Mouse (Mus musculus) heart, adult 2 months (tissue): ENCODE data around the gene Mst1. TPM values are rescaled to one million over a fixed set of nuclear protein-coding genes. Genes with fewer than 3 reads are reported as not detected.

ENCODE experiments used
- DNase-seq, 2 experiments: peaks; one replicate each; pipeline ENCODE4 v3.0.0; 2021
- H3K27ac ChIP-seq: fragments of 200-600 bp; 2 replicates; pipeline ENCODE4 v1.8.1; 2022
- H3K27me3 ChIP-seq: fragments of 200-500 bp; 2 replicates; pipeline ENCODE4 v1.6.1; 2012; ENCODE audit warnings: mild to moderate bottlenecking, low read length, inconsistent platforms, mixed read lengths; ENCODE audit not compliant: control insufficient read depth, insufficient read depth
- H3K36me3 ChIP-seq: fragments of 200-500 bp; 2 replicates; pipeline ENCODE4 v1.6.1; 2012; ENCODE audit warnings: low read length, inconsistent platforms; ENCODE audit not compliant: control insufficient read depth, insufficient read depth
- H3K4me1 ChIP-seq: fragments of 200-500 bp; 2 replicates; pipeline ENCODE4 v1.6.1; 2011; ENCODE audit warnings: low read length; ENCODE audit not compliant: control insufficient read depth, insufficient read depth
- H3K4me3 ChIP-seq: fragments of 200-600 bp; 2 replicates; pipeline ENCODE4 v1.8.1; 2022
- H3K79me2 ChIP-seq: fragments of 200-500 bp; replicated peaks from 2 replicates; pipeline ENCODE4 v1.6.1; 2012; ENCODE audit warnings: mild to moderate bottlenecking, inconsistent platforms, low read length, moderate library complexity, mixed read lengths; ENCODE audit not compliant: control insufficient read depth, insufficient read depth
- H3K9ac ChIP-seq: fragments of 200-500 bp; 2 replicates; pipeline ENCODE4 v1.6.1; 2012; ENCODE audit warnings: low read depth, mild to moderate bottlenecking, control low read depth, inconsistent platforms, low read length, mixed read lengths
- CTCF ChIP-seq: fragments of 200-600 bp; IDR thresholded peaks from 2 replicates; pipeline ENCODE4 v1.8.1; 2022; ENCODE audit warnings: antibody characterized with exemption, mild to moderate bottlenecking, moderate library complexity
- EP300 ChIP-seq: fragments of 200-500 bp; IDR thresholded peaks from 2 replicates; pipeline ENCODE4 v1.6.1; 2011; ENCODE audit warnings: low read depth, low read length, control low read depth; ENCODE audit not compliant: insufficient read depth
- POLR2A ChIP-seq: fragments of 200-500 bp; IDR thresholded peaks from 2 replicates; pipeline ENCODE4 v1.6.1; 2011; ENCODE audit warnings: mild to moderate bottlenecking, low read depth, low read length, control low read depth; ENCODE audit not compliant: insufficient read depth
- WGBS: fragments of 180-500 bp; shearing (Covaris S2); methylation state at CpG from one replicate; pipeline ENCODE4 v1.1.7; 2018; 5-methylcytosine and 5-hydroxymethylcytosine counted together
- intact Hi-C: fragments of 180-260 bp; cut with DNase I; formaldehyde crosslinking; loops from one replicate; pipeline ENCODE4 v1.15.1; 2025
- polyA plus RNA-seq: library from polyadenylated mRNA; depleted of rRNA; stranded (reverse); fragments of >200 nt; gene quantifications from 2 replicates; pipeline ENCODE4 v1.2.3, GENCODE M21; 2012
- total RNA-seq, 2 experiments: library from RNA; stranded (reverse); gene quantifications; 2 replicates each; pipeline ENCODE4 v1.2.3; 2021

Gene Mst1
- total and polyA plus RNA-seq, 3 experiments: 0.59 TPM; not detected in 2

- 42% methylated on average over 17 of the region's 17 CpGs for WGBS
- no peak for TF ChIP-seq CTCF
- no peak for TF ChIP-seq EP300
- no peak for TF ChIP-seq POLR2A
- peak; percentile 6 to 20 for DNase-seq
- Histone ChIP-seq H3K27ac (peak overlapping the region; percentile 63), H3K27me3 (no peaks in the 10 kb centered on the region), H3K4me1 (peaks cover 6% of the 10 kb centered on the region), H3K79me2 (no peaks in the 10 kb centered on the region), H3K9ac (no peak overlapping the region), H3K36me3 (no peaks in the 10 kb centered on the region), H3K4me3 (peak overlapping the region; percentile 93)
- intact Hi-C loops: no loop called here
These were observed 32.4 kb upstream of the Mst1 start for GRCm38 (mm10) chr9:108047601-108048565.

- H3K36me3 ChIP-seq: no peaks in the 10 kb centered on the region
- H3K4me1 ChIP-seq: peaks cover 9% of the 10 kb centered on the region
- TF ChIP-seq POLR2A (no peak), CTCF (no peak), EP300 (no peak)
- no peak for DNase-seq
- H3K9ac ChIP-seq: peak overlapping the region; percentile 18; the same call in 1 of the 2 replicates
- H3K27ac ChIP-seq: peak overlapping the region; percentile 63
- no peaks in the 10 kb centered on the region for H3K79me2 ChIP-seq
- WGBS: 2% methylated on average over 19 of the region's 19 CpGs
- no peaks in the 10 kb centered on the region for H3K27me3 ChIP-seq
- intact Hi-C loops: no loop called here
- peak overlapping the region; percentile 93 for H3K4me3 ChIP-seq
These were observed 31.7 kb upstream of the Mst1 start for GRCm38 (mm10) chr9:108048566-108048955.

- DNase-seq: peak; percentile 93 to 98
- H3K36me3 ChIP-seq: no peaks in the 10 kb centered on the region
- TF ChIP-seq EP300: 0 out of 2 replicates have a peak, but pooled peaks have one; percentile 27
- 0 out of 2 replicates have a peak, but pooled peaks have one; percentile 8 for TF ChIP-seq CTCF
- TF ChIP-seq POLR2A: peak; percentile 85
- under 1% methylated on average over 36 of the region's 39 CpGs for WGBS
- intact Hi-C loops: no loop called here
- H3K4me1 ChIP-seq: peaks cover 9% of the 10 kb centered on the region
- no peaks in the 10 kb centered on the region for H3K27me3 ChIP-seq
- peak within 1 kb of the TSS; percentile 93 for H3K4me3 ChIP-seq
- H3K27ac ChIP-seq: peak within 1 kb of the TSS; percentile 82
- peak within 1 kb of the TSS; percentile 78 for H3K9ac ChIP-seq
- no peaks in the 10 kb centered on the region for H3K79me2 ChIP-seq
These were observed 31.2 kb upstream of the Mst1 start, which contains the start of gene Gmppb for GRCm38 (mm10) chr9:108049016-108049455. TSS of gene Gmppb (plus strand) at chr9:108049242.

GRCm38 (mm10) chr9:108049561-108050251, 30.5 kb upstream of the Mst1 start:
- H3K9ac ChIP-seq: peak overlapping the region; percentile 78
- intact Hi-C loops: loop anchor here (5.0 kb wide), 1 partner anchor 147 kb away; no protein-coding TSS in a partner anchor
- no peaks in the 10 kb centered on the region for H3K79me2 ChIP-seq
- 31% methylated on average over 15 of the region's 15 CpGs for WGBS
- no peak for TF ChIP-seq POLR2A
- TF ChIP-seq EP300: no peak
- TF ChIP-seq CTCF: no peak
- peak overlapping the region; percentile 82 for H3K27ac ChIP-seq
- peaks cover 9% of the 10 kb centered on the region for H3K4me1 ChIP-seq
- DNase-seq: peak; percentile 4 to 25
- no peaks in the 10 kb centered on the region for H3K27me3 ChIP-seq
- H3K4me3 ChIP-seq: peak overlapping the region; percentile 93
- no peaks in the 10 kb centered on the region for H3K36me3 ChIP-seq

GRCm38 (mm10) chr9:108051184-108051930, 28.9 kb upstream of the Mst1 start:
- H3K27ac ChIP-seq: no peak overlapping the region
- peak; percentile 5 to 20 for DNase-seq
- no peak overlapping the region for H3K9ac ChIP-seq
- TF ChIP-seq POLR2A (no peak), CTCF (no peak), EP300 (no peak)
- intact Hi-C loops: loop anchor here (5.0 kb wide), 1 partner anchor 149 kb away; no protein-coding TSS in a partner anchor
- H3K4me1 ChIP-seq: peaks cover 9% of the 10 kb centered on the region
- 88% methylated on average over 15 of the region's 15 CpGs for WGBS
- no peaks in the 10 kb centered on the region for H3K79me2 ChIP-seq
- H3K27me3 ChIP-seq: no peaks in the 10 kb centered on the region
- no peaks in the 10 kb centered on the region for H3K36me3 ChIP-seq
- no peak overlapping the region for H3K4me3 ChIP-seq
